Mouse (Mus musculus) neural tube, embryonic 11.5 days (tissue): Measurements from ENCODE around the gene Cdr2. TPM values are rescaled to one million over a fixed set of nuclear protein-coding genes. Genes with fewer than 3 reads are reported as not detected.
"Not testable (repeated sequence)": the region's sequence is repeated elsewhere in the genome, so short reads cannot be mapped to it uniquely, and the experiment has no call there.

Experiments
- ATAC-seq: fragments of 200-750 bp; cut with Nextera tagmentation; 2 replicates; pipeline ENCODE4 v1.8.0; 2017; ENCODE audit warnings: moderate number of reproducible peaks, mild to moderate bottlenecking, moderate TSS enrichment, moderate library complexity; ENCODE audit not compliant: insufficient read depth, low FRiP score, low TSS enrichment
- DNase-seq: peaks from one replicate; pipeline ENCODE4 v3.0.0-alpha.2; 2015; ENCODE audit warnings: low spot score
- H3K27ac ChIP-seq: fragments of 300-500 bp; sonication (generic); 2 replicates; pipeline ENCODE4 v1.5.1; 2014; ENCODE audit warnings: low read depth, mild to moderate bottlenecking, low read length
- H3K27me3 ChIP-seq: fragments of 300-500 bp; sonication (generic); 2 replicates; pipeline ENCODE4 v1.6.1; 2014; ENCODE audit warnings: mild to moderate bottlenecking, low read length, mixed read lengths; ENCODE audit not compliant: control insufficient read depth, insufficient read depth
- H3K36me3 ChIP-seq: fragments of 300-500 bp; sonication (generic); 2 replicates; pipeline ENCODE4 v1.6.1; 2014; ENCODE audit warnings: mild to moderate bottlenecking, low read length, moderate library complexity, mixed read lengths; ENCODE audit not compliant: control insufficient read depth, insufficient read depth
- H3K4me1 ChIP-seq: fragments of 300-500 bp; sonication (generic); 2 replicates; pipeline ENCODE4 v1.6.1; 2014; ENCODE audit warnings: low read length, mixed read lengths; ENCODE audit not compliant: control insufficient read depth, insufficient read depth
- H3K4me2 ChIP-seq: fragments of 300-500 bp; sonication (generic); 2 replicates; pipeline ENCODE4 v1.6.1; 2014; ENCODE audit warnings: low read depth, mild to moderate bottlenecking, moderate library complexity
- H3K4me3 ChIP-seq: fragments of 300-500 bp; sonication (generic); 2 replicates; pipeline ENCODE4 v1.5.1; 2014; ENCODE audit warnings: low read depth, low read length
- H3K9ac ChIP-seq: fragments of 300-500 bp; sonication (generic); 2 replicates; pipeline ENCODE4 v1.6.1; 2014; ENCODE audit warnings: mild to moderate bottlenecking, low read length
- H3K9me3 ChIP-seq: fragments of 300-500 bp; sonication (generic); 2 replicates; pipeline ENCODE4 v1.6.1; 2016; ENCODE audit warnings: low read length; ENCODE audit not compliant: control insufficient read depth
- WGBS: fragments of 180-500 bp; shearing (Covaris S2); extraction: QIAGEN DNeasy Blood & Tissue Kit; methylation state at CpG from one replicate; pipeline ENCODE4 v1.1.7; 2014; 5-methylcytosine and 5-hydroxymethylcytosine counted together
- polyA plus RNA-seq: library from polyadenylated mRNA; unstranded; fragments of >200 nt; fragmentation: Nextera tagmentation; extraction: Ambion mirVana; gene quantifications from 2 replicates; pipeline ENCODE4 v1.2.1, GENCODE M21; 2014

The Cdr2 gene
- polyA plus RNA-seq, 1 experiment from 2014 or later: 17.9 TPM

- H3K27ac ChIP-seq, H3K9me3 ChIP-seq, H3K4me1 ChIP-seq, H3K36me3 ChIP-seq, ATAC-seq, DNase-seq, H3K4me3 ChIP-seq, H3K9ac ChIP-seq, H3K27me3 ChIP-seq, H3K4me2 ChIP-seq: not testable (repeated sequence)
- WGBS: 77% methylated on average over 3 of the region's 3 CpGs
These were observed 71.9 kb downstream of the Cdr2 start for GRCm38 (mm10) chr7:120910172-120910571.

Other genes with a start within 250 kb of the Cdr2 start
- 0.23 and 0.64 TPM in 2 replicates for gene Vwa3a, start 243.0 kb downstream of the Cdr2 start, polyA plus RNA-seq
- gene Gm5737, start 169.9 kb downstream of the Cdr2 start, polyA plus RNA-seq: not detected in 2 replicates
- 9.2 and 10.3 TPM in 2 replicates for gene Eef2k, start 139.5 kb downstream of the Cdr2 start, polyA plus RNA-seq
- gene Polr3e, start 64.6 kb downstream of the Cdr2 start, polyA plus RNA-seq: 19.2 and 19.7 TPM in 2 replicates
- 0.15 TPM in 1 of 2 replicates, not detected in the other for gene Mfsd13b, start 197 bp upstream of the Cdr2 start, polyA plus RNA-seq
- 233 and 246 TPM in 2 replicates for gene Mettl9, start 52.1 kb upstream of the Cdr2 start, polyA plus RNA-seq
- 1.2 and 1.3 TPM in 2 replicates for gene Igsf6, start 92.3 kb upstream of the Cdr2 start, polyA plus RNA-seq
- gene Otoa, start 99.3 kb upstream of the Cdr2 start, polyA plus RNA-seq: 0.23 TPM in 1 of 2 replicates, not detected in the other